Mouse (Mus musculus) heart, embryonic 14.5 days (tissue): ENCODE measurements at regions not wholly inside any gene's neighbourhood (a gene's known extent, or its start where the extent isn't known, plus 50 kb on each side); places are given as distances from the start of the nearest gene placed in this dataset.

Source experiments
- ATAC-seq: fragments of 200-750 bp; cut with Nextera tagmentation; 2 replicates; pipeline ENCODE4 v1.8.0; 2017; ENCODE audit warnings: low read depth, moderate TSS enrichment; ENCODE audit not compliant: insufficient number of reproducible peaks, insufficient read depth, low FRiP score
- H3K27ac ChIP-seq, 2 experiments: fragments of 200-500 bp in 1 of 2; fragments of 300-500 bp in 1 of 2; sonication (generic) in 1 of 2; replicated peaks in 1 of 2; 2 replicates each; pipeline ENCODE4 v1.5.1; 2012 to 2014; ENCODE audit warnings: low read depth in 2 of 2, low read length in 2 of 2, control low read depth in 1 of 2, mild to moderate bottlenecking in 1 of 2, mixed read lengths in 1 of 2; ENCODE audit not compliant: control insufficient read depth in 1 of 2, insufficient read depth in 1 of 2
- H3K27me3 ChIP-seq: fragments of 300-500 bp; sonication (generic); 2 replicates; pipeline ENCODE4 v1.6.1; 2014; ENCODE audit warnings: mild to moderate bottlenecking, low read length, control low read depth; ENCODE audit not compliant: control insufficient read depth, insufficient read depth
- H3K36me3 ChIP-seq: fragments of 300-500 bp; sonication (generic); 2 replicates; pipeline ENCODE4 v1.6.1; 2014; ENCODE audit warnings: mild to moderate bottlenecking, control low read depth, low read length, mixed read lengths; ENCODE audit not compliant: control insufficient read depth, insufficient read depth
- H3K4me1 ChIP-seq, 2 experiments: fragments of 200-500 bp in 1 of 2; fragments of 300-500 bp in 1 of 2; sonication (generic) in 1 of 2; 2 replicates each; pipeline ENCODE4 v1.6.1; 2012 to 2014; ENCODE audit warnings: low read length in 2 of 2, control low read depth in 1 of 2, mixed read lengths in 1 of 2; ENCODE audit not compliant: control insufficient read depth in 2 of 2, insufficient read depth in 2 of 2
- H3K4me2 ChIP-seq: fragments of 300-500 bp; sonication (generic); 2 replicates; pipeline ENCODE4 v1.6.1; 2014; ENCODE audit warnings: mild to moderate bottlenecking, low read length
- H3K4me3 ChIP-seq, 2 experiments: fragments of 200-500 bp in 1 of 2; fragments of 300-500 bp in 1 of 2; sonication (generic) in 1 of 2; 2 replicates each; pipeline ENCODE4 v1.5.1; 2012 to 2014; ENCODE audit warnings: low read length in 2 of 2, mild to moderate bottlenecking in 2 of 2, control low read depth in 1 of 2, low read depth in 1 of 2, moderate library complexity in 1 of 2; ENCODE audit not compliant: control insufficient read depth in 1 of 2, insufficient read depth in 1 of 2
- H3K9ac ChIP-seq: fragments of 300-500 bp; sonication (generic); 2 replicates; pipeline ENCODE4 v1.6.1; 2014; ENCODE audit warnings: mild to moderate bottlenecking, low read length
- H3K9me3 ChIP-seq: fragments of 300-500 bp; sonication (generic); 2 replicates; pipeline ENCODE4 v1.6.1; 2016; ENCODE audit warnings: low read length, control low read depth; ENCODE audit not compliant: control insufficient read depth
- WGBS: fragments of 180-500 bp; shearing (Covaris S2); extraction: QIAGEN DNeasy Blood & Tissue Kit; methylation state at CpG from one replicate; pipeline ENCODE4 v1.1.7; 2014; 5-methylcytosine and 5-hydroxymethylcytosine counted together

DNA sequence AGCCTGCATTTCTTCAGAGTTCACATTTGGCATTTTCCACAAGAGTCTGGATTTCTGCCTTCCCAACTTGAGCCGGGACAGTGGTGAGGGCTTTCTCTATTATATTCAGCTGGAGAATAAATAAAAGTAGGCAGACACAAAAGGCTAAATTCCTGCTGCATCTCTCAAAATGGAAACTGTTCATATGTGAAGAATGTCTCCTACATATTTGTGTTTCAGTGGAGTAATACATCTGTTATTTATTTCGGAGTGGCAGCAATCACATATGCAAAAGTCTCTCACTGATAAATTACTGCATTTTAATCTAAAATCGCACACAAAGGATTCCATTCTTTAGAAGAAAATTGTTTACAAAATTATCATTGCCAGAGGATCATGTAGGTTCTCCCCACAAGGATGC lies 230.9 kb upstream of the Tank start:
- H3K36me3 ChIP-seq, result no peaks in the 10 kb centered on the region
- no peak overlapping the region for H3K27ac ChIP-seq
- 83% methylated on average over 3 of the region's 3 CpGs for WGBS
- no peaks in the 10 kb centered on the region for H3K27me3 ChIP-seq
- ATAC-seq, result no peak
- H3K4me3 ChIP-seq, result no peak overlapping the region
- no peaks in the 10 kb centered on the region for H3K4me1 ChIP-seq
- no peak overlapping the region for H3K4me2 ChIP-seq
- H3K9ac ChIP-seq, result no peak overlapping the region
- H3K9me3 ChIP-seq, result no peaks in the 10 kb centered on the region

DNA sequence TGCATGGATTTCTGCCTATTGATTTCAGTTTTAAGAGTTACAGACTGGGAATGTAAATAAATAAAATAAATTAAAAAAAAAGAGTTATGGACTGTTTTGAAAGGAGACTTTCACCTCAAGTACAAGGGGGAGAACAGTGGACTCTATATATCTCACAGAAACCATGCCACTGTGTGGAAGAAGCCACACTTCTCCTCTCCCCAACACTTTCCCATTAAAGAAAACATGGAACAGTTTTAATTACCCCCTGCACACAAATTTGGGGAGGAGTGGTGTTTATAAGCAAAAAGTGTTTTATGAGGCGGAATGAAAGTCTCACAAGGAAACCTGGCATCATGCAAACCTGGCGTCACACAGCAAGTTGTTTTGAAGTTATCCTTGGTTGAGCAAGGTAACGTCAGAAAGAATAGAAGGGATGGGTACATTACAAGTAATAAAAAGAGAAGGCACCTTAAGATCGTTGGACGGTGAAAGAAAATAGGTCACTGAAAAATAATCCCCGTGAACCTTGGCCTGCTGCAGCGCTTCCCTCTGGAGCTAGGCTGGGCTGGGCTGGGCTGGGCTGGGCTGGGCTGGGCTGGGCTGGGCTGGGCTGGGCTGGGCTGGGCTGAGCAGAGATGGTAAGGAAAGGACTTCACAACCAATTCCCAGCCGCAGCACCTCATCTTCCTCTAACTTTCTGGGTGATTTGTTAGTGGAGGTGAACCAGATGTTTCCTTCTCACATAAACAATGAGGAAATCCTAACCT lies 232.2 kb upstream of the Tank start:
- 61% methylated on average over 8 of the region's 8 CpGs for WGBS
- no peak for ATAC-seq
- no peaks in the 10 kb centered on the region for H3K4me1 ChIP-seq
- no peaks in the 10 kb centered on the region for H3K36me3 ChIP-seq
- no peaks in the 10 kb centered on the region for H3K9me3 ChIP-seq
- no peaks in the 10 kb centered on the region for H3K27me3 ChIP-seq
- H3K27ac ChIP-seq, result no peak overlapping the region
- H3K4me2 ChIP-seq, result no peak overlapping the region
- no peak overlapping the region for H3K4me3 ChIP-seq
- H3K9ac ChIP-seq, result no peak overlapping the region

DNA sequence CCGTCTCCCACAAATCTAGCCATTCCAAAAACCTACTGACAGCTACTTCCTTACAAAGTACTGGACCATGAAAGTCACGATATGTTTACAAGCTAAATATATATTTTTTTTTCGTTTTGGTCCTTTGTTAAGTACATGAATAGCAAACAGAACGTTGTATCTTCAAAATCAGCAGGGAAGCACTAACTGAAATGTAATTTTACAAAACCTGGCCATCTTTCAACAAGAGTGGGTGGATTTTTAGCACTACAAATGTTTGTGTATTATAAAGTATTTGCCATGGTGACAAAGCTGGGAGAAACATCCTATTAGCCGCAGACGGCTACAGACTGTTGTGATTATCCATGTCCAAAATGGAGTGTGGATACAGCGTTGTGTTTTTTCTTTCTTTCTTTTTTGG lies 233.1 kb upstream of the Tank start:
- no peaks in the 10 kb centered on the region for H3K27me3 ChIP-seq
- H3K27ac ChIP-seq, result no peak overlapping the region
- 76% methylated on average over 7 of the region's 7 CpGs for WGBS
- no peak for ATAC-seq
- H3K36me3 ChIP-seq, result no peaks in the 10 kb centered on the region
- H3K9ac ChIP-seq, result no peak overlapping the region
- H3K9me3 ChIP-seq, result no peaks in the 10 kb centered on the region
- no peak overlapping the region for H3K4me3 ChIP-seq
- H3K4me2 ChIP-seq, result no peak overlapping the region
- H3K4me1 ChIP-seq, result no peaks in the 10 kb centered on the region

DNA sequence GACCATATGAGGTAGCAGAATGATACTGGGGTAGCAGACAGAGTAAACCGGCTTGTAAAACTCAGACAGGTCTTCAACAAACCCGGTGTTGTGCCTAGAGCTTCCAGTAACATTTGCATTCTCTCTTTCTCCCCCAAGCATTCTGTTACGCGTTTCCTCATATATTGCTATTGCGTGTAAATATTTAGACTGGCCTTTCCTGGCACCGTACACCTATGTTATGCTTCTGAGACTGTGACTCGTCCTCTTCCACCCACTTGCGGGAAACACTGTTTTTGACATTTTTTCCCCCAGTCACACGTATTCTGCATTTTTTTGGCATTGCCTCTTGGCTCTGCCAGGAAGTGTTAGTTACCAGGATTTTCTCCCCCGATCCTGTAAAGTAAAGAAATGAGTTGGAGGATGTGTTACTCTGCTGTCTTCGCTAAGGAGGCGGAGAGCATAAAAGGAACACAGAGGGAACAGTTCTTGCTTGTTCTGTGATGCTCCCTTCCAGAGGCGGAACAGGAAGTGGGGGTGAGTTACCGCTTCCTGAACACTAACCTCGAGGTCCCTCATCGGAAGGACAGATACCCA lies 233.7 kb upstream of the Tank start:
- no peak for ATAC-seq
- Histone ChIP-seq H3K4me1 (no peaks in the 10 kb centered on the region), H3K27me3 (no peaks in the 10 kb centered on the region), H3K4me3 (no peak overlapping the region), H3K9ac (no peak overlapping the region), H3K9me3 (no peaks in the 10 kb centered on the region), H3K36me3 (no peaks in the 10 kb centered on the region), H3K4me2 (no peak overlapping the region), H3K27ac (no peak overlapping the region)
- WGBS, result 78% methylated on average over 16 of the region's 16 CpGs

DNA sequence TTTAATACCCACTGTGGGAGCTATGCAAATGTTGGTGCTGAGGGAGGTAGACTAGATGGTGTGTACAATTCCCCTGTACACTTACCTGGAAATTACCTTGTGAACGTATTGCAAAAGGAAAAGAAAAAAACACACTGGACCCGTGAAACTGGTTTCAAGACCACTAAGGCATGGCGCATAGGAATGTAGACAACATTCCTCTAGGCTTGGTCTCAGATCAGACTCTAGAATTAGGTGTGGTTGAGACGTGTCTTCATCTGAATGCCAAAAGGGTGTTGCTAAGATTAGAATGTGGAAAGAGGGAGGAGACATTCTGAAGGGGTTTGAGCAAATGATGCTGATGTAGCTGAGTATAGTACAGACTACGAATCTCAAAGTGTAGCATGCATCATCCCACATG lies 237.1 kb upstream of the Tank start:
- no peaks in the 10 kb centered on the region for H3K27me3 ChIP-seq
- no peaks in the 10 kb centered on the region for H3K9me3 ChIP-seq
- H3K27ac ChIP-seq, result no peak overlapping the region
- no peak overlapping the region for H3K9ac ChIP-seq
- H3K36me3 ChIP-seq, result no peaks in the 10 kb centered on the region
- ATAC-seq, result no peak; the same call in 1 of the 2 replicates
- no peak overlapping the region for H3K4me2 ChIP-seq
- no peak overlapping the region for H3K4me3 ChIP-seq
- WGBS, result 29% methylated on average over 5 of the region's 5 CpGs
- no peaks in the 10 kb centered on the region for H3K4me1 ChIP-seq

DNA sequence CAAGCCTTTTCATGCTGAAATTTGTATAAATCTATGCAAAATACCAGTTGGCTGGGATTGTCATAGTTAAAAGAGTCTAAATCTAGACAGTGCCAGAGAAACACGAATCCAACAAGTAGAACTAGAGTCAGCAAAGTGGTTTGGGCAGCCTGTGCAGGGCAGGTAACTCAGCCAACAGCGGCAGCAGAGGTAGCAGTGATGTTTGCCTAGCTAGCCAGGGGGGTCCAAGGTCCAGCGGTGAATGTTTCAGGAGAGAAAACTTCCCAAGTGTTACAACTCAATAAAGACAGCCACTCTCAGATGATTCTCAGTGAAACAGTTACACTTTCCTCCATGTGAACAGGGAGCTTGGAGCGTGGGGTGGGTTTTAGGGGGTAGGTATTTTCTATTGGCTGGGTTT lies 259.2 kb upstream of the Tank start:
- H3K36me3 ChIP-seq, result no peaks in the 10 kb centered on the region
- no peak for ATAC-seq
- no peak overlapping the region for H3K4me3 ChIP-seq
- no peaks in the 10 kb centered on the region for H3K27me3 ChIP-seq
- H3K4me2 ChIP-seq, result no peak overlapping the region
- no peak overlapping the region for H3K9ac ChIP-seq
- no peak overlapping the region for H3K27ac ChIP-seq
- no peaks in the 10 kb centered on the region for H3K9me3 ChIP-seq
- H3K4me1 ChIP-seq, result no peaks in the 10 kb centered on the region
- 84% methylated on average over 4 of the region's 4 CpGs for WGBS

DNA sequence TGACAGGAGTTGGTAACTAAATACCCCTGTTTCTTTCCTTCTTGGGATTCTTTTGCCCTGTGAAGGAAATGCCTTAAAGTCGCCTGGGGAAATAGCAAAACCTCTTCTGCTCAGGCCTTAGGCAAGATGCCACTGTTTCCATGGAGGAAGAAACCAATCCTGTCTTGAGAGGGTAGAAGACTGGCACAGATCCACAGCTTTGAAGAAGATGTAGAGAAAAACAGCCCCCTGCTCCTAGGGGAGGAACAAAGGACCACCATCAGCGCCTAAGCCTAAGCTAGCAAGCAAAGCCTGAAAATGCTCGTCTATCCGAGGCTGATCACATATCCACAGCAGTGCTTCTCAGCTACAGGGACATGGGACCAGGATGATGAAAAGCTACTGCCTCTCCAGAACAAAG lies 268.0 kb upstream of the Tank start:
- Histone ChIP-seq H3K4me3 (no peak overlapping the region), H3K4me2 (no peak overlapping the region), H3K27me3 (no peaks in the 10 kb centered on the region), H3K9me3 (no peaks in the 10 kb centered on the region), H3K36me3 (no peaks in the 10 kb centered on the region), H3K27ac (no peak overlapping the region), H3K4me1 (no peaks in the 10 kb centered on the region), H3K9ac (no peak overlapping the region)
- WGBS, result 74% methylated on average over 4 of the region's 4 CpGs
- ATAC-seq, result no peak

DNA sequence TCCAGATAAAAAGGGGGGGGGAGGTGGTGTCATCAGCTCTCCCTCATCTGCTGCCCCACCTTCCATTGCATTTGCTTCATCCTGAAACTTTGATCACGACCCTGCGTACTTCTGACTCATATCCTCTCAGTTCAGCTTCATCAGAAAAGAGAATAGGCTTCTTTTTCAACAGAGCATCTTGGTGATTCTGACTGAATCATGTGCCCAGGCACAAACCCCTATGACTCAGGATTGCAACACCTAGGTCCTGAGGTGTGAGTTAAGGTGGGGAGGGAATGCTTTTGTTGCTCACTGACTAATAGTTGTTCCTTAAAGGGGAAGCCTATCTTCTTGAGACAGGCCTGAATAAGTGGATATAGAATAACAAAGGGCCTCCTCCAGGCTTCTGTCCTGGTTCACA lies 269.2 kb upstream of the Tank start:
- Histone ChIP-seq H3K4me3 (no peak overlapping the region), H3K4me1 (no peaks in the 10 kb centered on the region), H3K36me3 (no peaks in the 10 kb centered on the region), H3K9ac (no peak overlapping the region), H3K27ac (no peak overlapping the region), H3K4me2 (no peak overlapping the region), H3K9me3 (no peaks in the 10 kb centered on the region), H3K27me3 (no peaks in the 10 kb centered on the region)
- ATAC-seq, result no peak
- 74% methylated on average over 2 of the region's 2 CpGs for WGBS
